Comparison of ENCODE assay signal across 17 mouse cellular contexts in genomic region chr3:122684832-122685231, GRCm38 (mm10). TPM values are rescaled to one million over a fixed set of nuclear protein-coding genes. Genes with fewer than 3 reads are reported as not detected.
DNase-seq lines count a peak whose midpoint lies in the region; ATAC-seq lines count a peak whose summit lies in the region.
"Had no signal": no experiment of that assay in that cellular context is flagged by ENCODE, and none has a peak within 500 bp of the region (broad histone marks: within the 10 kb centered on the region; RNA-seq: fewer than 3 reads in every experiment).

No protein-coding gene starts in this region.

- no peaks in the 10 kb centered on the region for H3K9me3 ChIP-seq in kidney, embryonic 14.5 days (ENCODE audit: control insufficient read depth, low read length)

- 33% methylated on average over 7 of the region's 7 CpGs for WGBS in kidney, embryonic 14.5 days

- ATAC-seq in kidney, embryonic 14.5 days (ENCODE audit: low FRiP score, low TSS enrichment) = peak; percentile 73; the same call in 1 of the 2 replicates
- ATAC-seq: activated CD4-positive, CD25-positive, alpha-beta regulatory T cell, adult 4 months; forebrain, postnatal 0 days; inflammation-experienced regulatory T-cells, adult 6 months; midbrain, embryonic 16.5 days had no signal

- DNase-seq in kidney, postnatal 10 days = no peak
- DNase-seq in urinary bladder, postnatal 14 days (ENCODE audit: low spot score) = peak; percentile 7
- no peak for DNase-seq in urinary bladder, postnatal 25 days (ENCODE audit: low spot score)
- peak; percentile 8 for DNase-seq in kidney, postnatal 14 days
- DNase-seq in thymus, postnatal 25 days = no peak
- no peak for DNase-seq in frontal cortex, postnatal 10 days (ENCODE audit: low spot score in 2 of 2)
- DNase-seq: adrenal gland, postnatal 36 days; cerebellum, postnatal 14 days; forebrain, postnatal 0 days; gastrocnemius, postnatal 14 days; liver; thymus, adult 2 months had no signal

- peak overlapping the region; percentile 57; the same call in 1 of the 2 replicates for H3K27ac ChIP-seq in kidney, embryonic 14.5 days (ENCODE audit: low read depth, low read length)

- peaks cover 3% of the 10 kb centered on the region; the same call in 1 of the 2 replicates for H3K4me1 ChIP-seq in kidney, embryonic 14.5 days (ENCODE audit: control insufficient read depth, insufficient read depth, low read length)

- H3K9ac ChIP-seq in kidney, embryonic 14.5 days (ENCODE audit: low read depth, low read length) = no peak overlapping the region
- H3K9ac ChIP-seq: forebrain, postnatal 0 days had no signal

- H3K4me3 ChIP-seq in kidney, embryonic 14.5 days (ENCODE audit: low read length) = no peak overlapping the region

- H3K27me3 ChIP-seq in kidney, embryonic 14.5 days (ENCODE audit: control insufficient read depth, insufficient read depth, low read length) = no peaks in the 10 kb centered on the region
- H3K27me3 ChIP-seq: CH12.LX had no signal

- H3K4me2 ChIP-seq in kidney, embryonic 14.5 days (replicated peaks; ENCODE audit: low read depth, low read length) = no peak overlapping the region

- H3K36me3 ChIP-seq in kidney, embryonic 14.5 days (ENCODE audit: control insufficient read depth, insufficient read depth, low read length) = no peaks in the 10 kb centered on the region

RNA-seq across cellular contexts. Expression of gene Pde5a, which starts 43.9 kb away (rescaled TPM):
- polyA plus RNA-seq in kidney, embryonic 14.5 days (2014; fragmentation: Nextera tagmentation; extraction: Ambion mirVana) = 5.7 and 7.4 TPM in 2 replicates

Comparison
In these comparisons a context has a peak if more than half of its experiments do, and no peak if none do; other contexts are left out.
1. DNase-seq: peak in urinary bladder, postnatal 14 days (single experiment) and kidney, postnatal 14 days (single experiment); none in kidney, postnatal 10 days (single experiment), urinary bladder, postnatal 25 days (single experiment), thymus, postnatal 25 days (single experiment) and frontal cortex, postnatal 10 days (0 of 2).